Mouse (Mus musculus): Measurements from ENCODE around the gene Trem3. TPM values are rescaled to one million over a fixed set of nuclear protein-coding genes. Genes with fewer than 3 reads are reported as not detected.

Trem3 gene
- polyA plus RNA-seq, 1 experiment from 2014 or later: not detected

DNA sequence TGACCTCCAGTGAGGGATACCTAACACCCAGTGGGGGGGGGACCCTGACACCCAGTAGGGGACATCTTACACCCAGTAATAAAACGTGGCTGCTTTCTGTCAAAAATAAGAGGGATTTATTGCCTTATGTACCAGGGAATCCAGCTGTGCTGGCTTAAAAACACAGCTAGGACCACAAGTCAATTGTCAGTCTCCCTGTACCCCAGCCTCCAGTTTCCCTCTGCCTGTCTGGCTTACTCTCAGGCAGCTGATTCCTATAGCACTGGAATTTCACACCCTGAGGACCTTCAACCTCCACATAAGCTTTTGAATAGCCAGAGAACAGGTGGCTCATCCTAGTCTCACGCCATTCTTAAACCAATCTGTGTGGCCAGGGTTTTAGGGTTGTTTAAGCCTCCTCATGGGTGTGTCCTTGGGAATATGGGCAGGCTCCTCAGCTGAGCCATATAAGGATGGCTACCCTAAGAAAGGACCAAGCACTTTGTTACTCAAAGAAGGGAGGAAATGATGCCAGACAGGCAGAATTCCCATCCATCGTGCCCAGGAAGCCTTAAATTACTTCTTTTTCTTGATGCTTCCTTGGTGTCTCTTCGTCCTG is 11.7 kb upstream of the Trem3 start:
- H3K9me3 ChIP-seq (replicated peaks; ENCODE audit: control insufficient read depth, low read length, poor library complexity, severe bottlenecking): 0 out of 2 replicates have a peak, but pooled peaks cover 2% of the 10 kb centered on the region
- WGBS: 65% methylated on average over 4 of the region's 4 CpGs
- H3K4me1 ChIP-seq (ENCODE audit: control insufficient read depth, insufficient read depth, low read length): no peaks in the 10 kb centered on the region
- H3K27ac ChIP-seq (ENCODE audit: low read length): no peak overlapping the region
- no peaks in the 10 kb centered on the region for H3K27me3 ChIP-seq (ENCODE audit: control insufficient read depth, insufficient read depth, low read depth, low read length)
- no peak for ATAC-seq
- no peak overlapping the region for H3K4me2 ChIP-seq (ENCODE audit: low read length)
- no peaks in the 10 kb centered on the region for H3K36me3 ChIP-seq (ENCODE audit: control insufficient read depth, insufficient read depth, low read length)
- no peak overlapping the region for H3K9ac ChIP-seq (ENCODE audit: low read depth, low read length)
- no peak overlapping the region for H3K4me3 ChIP-seq (ENCODE audit: low read depth, low read length)

DNA sequence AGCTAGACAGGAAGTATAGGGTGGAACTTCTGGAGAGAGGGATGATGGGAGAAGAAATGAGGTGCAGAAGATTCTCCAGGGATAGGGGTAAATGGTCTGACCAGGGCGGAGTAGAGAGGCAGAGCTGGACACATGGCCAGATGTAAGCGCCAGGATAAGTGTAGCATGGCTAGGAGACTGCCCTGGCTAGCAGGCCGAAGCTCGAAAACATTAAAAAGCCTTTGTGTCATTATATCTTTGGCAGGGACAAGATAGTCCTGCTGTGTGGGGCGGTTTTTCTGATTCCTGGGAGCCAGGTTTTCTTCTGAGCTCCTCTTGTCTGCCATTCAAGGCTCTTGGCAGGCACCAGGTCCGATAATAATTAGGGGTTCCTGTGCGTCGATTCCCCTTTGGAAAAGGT is 10.0 kb upstream of the Trem3 start:
- H3K4me1 ChIP-seq (ENCODE audit: control insufficient read depth, insufficient read depth, low read length): no peaks in the 10 kb centered on the region
- H3K4me2 ChIP-seq (ENCODE audit: low read length): no peak overlapping the region
- H3K27me3 ChIP-seq (ENCODE audit: control insufficient read depth, insufficient read depth, low read depth, low read length): no peaks in the 10 kb centered on the region
- 0 out of 2 replicates have a peak, but pooled peaks cover 2% of the 10 kb centered on the region for H3K9me3 ChIP-seq (replicated peaks; ENCODE audit: control insufficient read depth, low read length, poor library complexity, severe bottlenecking)
- WGBS: 90% methylated on average over 8 of the region's 8 CpGs
- ATAC-seq: no peak
- H3K4me3 ChIP-seq (ENCODE audit: low read depth, low read length): no peak overlapping the region
- H3K9ac ChIP-seq (ENCODE audit: low read depth, low read length): no peak overlapping the region
- H3K36me3 ChIP-seq (ENCODE audit: control insufficient read depth, insufficient read depth, low read length): no peaks in the 10 kb centered on the region
- no peak overlapping the region for H3K27ac ChIP-seq (ENCODE audit: low read length)

- Histone ChIP-seq H3K9ac (ENCODE audit: low read depth, low read length) (no peak overlapping the region), H3K27ac (ENCODE audit: low read length) (no peak overlapping the region), H3K27me3 (ENCODE audit: control insufficient read depth, insufficient read depth, low read depth, low read length) (no peaks in the 10 kb centered on the region), H3K4me1 (ENCODE audit: control insufficient read depth, insufficient read depth, low read length) (no peaks in the 10 kb centered on the region), H3K36me3 (ENCODE audit: control insufficient read depth, insufficient read depth, low read length) (no peaks in the 10 kb centered on the region), H3K9me3 (replicated peaks; ENCODE audit: control insufficient read depth, low read length, poor library complexity, severe bottlenecking) (no peaks in the 10 kb centered on the region), H3K4me3 (ENCODE audit: low read depth, low read length) (no peak overlapping the region), H3K4me2 (ENCODE audit: low read length) (no peak overlapping the region)
- ATAC-seq: no peak
Observed at GRCm38 (mm10) chr17:48249039-48249438, 1.5 kb downstream of the Trem3 start.

DNA sequence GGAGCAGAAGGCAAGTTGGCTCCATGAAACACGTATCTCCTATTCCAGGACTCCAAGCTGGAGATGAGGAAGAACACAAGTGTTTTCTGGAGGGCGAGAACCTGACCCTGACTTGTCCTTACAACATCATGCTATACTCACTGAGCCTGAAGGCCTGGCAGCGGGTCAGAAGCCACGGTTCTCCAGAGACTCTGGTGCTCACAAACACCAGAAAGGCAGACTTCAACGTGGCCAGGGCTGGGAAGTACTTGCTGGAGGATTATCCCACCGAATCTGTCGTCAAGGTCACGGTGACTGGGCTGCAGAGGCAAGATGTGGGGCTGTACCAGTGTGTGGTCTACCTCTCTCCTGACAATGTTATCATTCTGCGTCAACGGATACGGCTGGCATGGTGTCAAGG is 1.9 kb downstream of the Trem3 start:
- Histone ChIP-seq H3K27me3 (ENCODE audit: control insufficient read depth, insufficient read depth, low read depth, low read length) (no peaks in the 10 kb centered on the region), H3K4me3 (ENCODE audit: low read depth, low read length) (no peak overlapping the region), H3K36me3 (ENCODE audit: control insufficient read depth, insufficient read depth, low read length) (no peaks in the 10 kb centered on the region), H3K27ac (ENCODE audit: low read length) (no peak overlapping the region), H3K4me2 (ENCODE audit: low read length) (no peak overlapping the region), H3K4me1 (ENCODE audit: control insufficient read depth, insufficient read depth, low read length) (no peaks in the 10 kb centered on the region), H3K9ac (ENCODE audit: low read depth, low read length) (no peak overlapping the region), H3K9me3 (replicated peaks; ENCODE audit: control insufficient read depth, low read length, poor library complexity, severe bottlenecking) (no peaks in the 10 kb centered on the region)
- ATAC-seq: no peak
- WGBS: 84% methylated on average over 11 of the region's 11 CpGs

- Histone ChIP-seq H3K4me2 (ENCODE audit: low read length) (no peak overlapping the region), H3K9me3 (replicated peaks; ENCODE audit: control insufficient read depth, low read length, poor library complexity, severe bottlenecking) (no peaks in the 10 kb centered on the region), H3K36me3 (ENCODE audit: control insufficient read depth, insufficient read depth, low read length) (no peaks in the 10 kb centered on the region), H3K4me3 (ENCODE audit: low read depth, low read length) (no peak overlapping the region), H3K4me1 (ENCODE audit: control insufficient read depth, insufficient read depth, low read length) (no peaks in the 10 kb centered on the region), H3K9ac (ENCODE audit: low read depth, low read length) (no peak overlapping the region), H3K27me3 (ENCODE audit: control insufficient read depth, insufficient read depth, low read depth, low read length) (no peaks in the 10 kb centered on the region), H3K27ac (ENCODE audit: low read length) (no peak overlapping the region)
- 89% methylated on average over 7 of the region's 7 CpGs for whole genome bisulfite sequencing
- ATAC-seq: no peak
Observed at GRCm38 (mm10) chr17:48250631-48251030, 3.1 kb downstream of the Trem3 start.

DNA sequence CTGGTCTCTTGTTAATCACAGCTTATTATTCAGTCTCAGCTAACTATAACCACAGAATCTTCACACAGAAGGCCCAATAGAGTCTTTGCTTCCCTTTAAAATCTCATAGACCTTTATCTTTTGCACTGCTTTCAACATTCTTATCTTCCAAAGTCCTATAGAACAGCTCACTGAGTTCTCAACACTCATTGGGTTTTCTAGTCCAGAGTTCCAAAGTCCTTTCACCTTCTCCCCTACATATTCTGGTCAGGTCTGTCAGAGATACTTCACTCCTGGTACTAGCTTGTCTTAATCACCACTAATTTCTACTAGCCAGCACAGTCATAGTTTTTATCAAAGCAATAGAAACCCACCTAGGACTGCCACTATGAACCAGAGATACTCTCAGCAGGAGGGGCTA is 9.0 kb downstream of the Trem3 start:
- Histone ChIP-seq H3K9me3 (replicated peaks; ENCODE audit: control insufficient read depth, low read length, poor library complexity, severe bottlenecking) (peaks cover 7% of the 10 kb centered on the region; the same call in 1 of the 2 replicates), H3K27me3 (ENCODE audit: control insufficient read depth, insufficient read depth, low read depth, low read length) (no peaks in the 10 kb centered on the region), H3K9ac (ENCODE audit: low read depth, low read length) (no peak overlapping the region), H3K27ac (ENCODE audit: low read length) (no peak overlapping the region), H3K4me3 (ENCODE audit: low read depth, low read length) (no peak overlapping the region), H3K36me3 (ENCODE audit: control insufficient read depth, insufficient read depth, low read length) (no peaks in the 10 kb centered on the region), H3K4me1 (ENCODE audit: control insufficient read depth, insufficient read depth, low read length) (no peaks in the 10 kb centered on the region), H3K4me2 (ENCODE audit: low read length) (no peak overlapping the region)
- ATAC-seq: no peak

- H3K4me1 ChIP-seq (ENCODE audit: control insufficient read depth, insufficient read depth, low read length): no peaks in the 10 kb centered on the region
- H3K4me3 ChIP-seq (ENCODE audit: low read depth, low read length): no peak overlapping the region
- ATAC-seq: no peak
- no peak overlapping the region for H3K4me2 ChIP-seq (ENCODE audit: low read length)
- 87% methylated on average over 2 of the region's 2 CpGs for WGBS
- H3K27me3 ChIP-seq (ENCODE audit: control insufficient read depth, insufficient read depth, low read depth, low read length): no peaks in the 10 kb centered on the region
- H3K27ac ChIP-seq (ENCODE audit: low read length): no peak overlapping the region
- H3K9me3 ChIP-seq (replicated peaks; ENCODE audit: control insufficient read depth, low read length, poor library complexity, severe bottlenecking): peaks cover 7% of the 10 kb centered on the region; the same call in 1 of the 2 replicates
- no peaks in the 10 kb centered on the region for H3K36me3 ChIP-seq (ENCODE audit: control insufficient read depth, insufficient read depth, low read length)
- H3K9ac ChIP-seq (ENCODE audit: low read depth, low read length): no peak overlapping the region
Observed at GRCm38 (mm10) chr17:48261868-48262267, 14.3 kb downstream of the Trem3 start.

- ATAC-seq: no peak
Observed at GRCm38 (mm10) chr17:48263741-48264362, 16.3 kb downstream of the Trem3 start, which contains the start of gene Treml4. Treml4 (plus strand) TSS chr17:48264295.

DNA sequence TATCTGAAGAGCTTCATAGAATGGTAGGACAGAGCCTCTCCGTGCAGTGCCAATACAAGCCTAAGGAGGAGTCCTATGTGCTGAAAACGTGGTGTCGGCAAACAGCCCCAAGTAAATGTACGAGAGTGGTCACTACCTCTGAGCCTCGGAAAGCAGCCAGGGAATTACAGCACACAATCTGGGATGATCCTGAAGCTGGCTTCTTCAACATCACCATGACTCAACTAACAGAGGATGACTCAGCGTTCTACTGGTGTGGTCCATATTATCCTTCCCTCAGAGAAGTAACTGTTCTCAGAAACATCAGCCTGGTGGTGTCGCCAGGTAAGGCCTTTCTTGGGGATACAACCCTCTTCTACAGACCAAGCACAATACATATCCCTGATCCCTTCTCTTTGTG is 17.1 kb downstream of the Trem3 start:
- no peaks in the 10 kb centered on the region for H3K4me1 ChIP-seq (ENCODE audit: control insufficient read depth, insufficient read depth, low read length)
- H3K4me2 ChIP-seq (ENCODE audit: low read length): no peak overlapping the region
- WGBS: 95% methylated on average over 7 of the region's 7 CpGs
- H3K4me3 ChIP-seq (ENCODE audit: low read depth, low read length): no peak overlapping the region
- ATAC-seq: no peak
- H3K36me3 ChIP-seq (ENCODE audit: control insufficient read depth, insufficient read depth, low read length): no peaks in the 10 kb centered on the region
- no peaks in the 10 kb centered on the region for H3K27me3 ChIP-seq (ENCODE audit: control insufficient read depth, insufficient read depth, low read depth, low read length)
- no peak overlapping the region for H3K9ac ChIP-seq (ENCODE audit: low read depth, low read length)
- H3K27ac ChIP-seq (ENCODE audit: low read length): no peak overlapping the region
- H3K9me3 ChIP-seq (replicated peaks; ENCODE audit: control insufficient read depth, low read length, poor library complexity, severe bottlenecking): no peaks in the 10 kb centered on the region; the same call in 1 of the 2 replicates

More at GRCm38 (mm10) chr17:48263741-48264362, 16.3 kb downstream of the Trem3 start, which contains the start of gene Treml4:
- no peak within 1 kb of the TSS for H3K4me2 ChIP-seq (ENCODE audit: low read length)
- WGBS: 89% methylated on average over 3 of the region's 3 CpGs
- no peak within 1 kb of the TSS for H3K4me3 ChIP-seq (ENCODE audit: low read depth, low read length)
- no peaks in the 10 kb centered on the region for H3K36me3 ChIP-seq (ENCODE audit: control insufficient read depth, insufficient read depth, low read length)
- H3K4me1 ChIP-seq (ENCODE audit: control insufficient read depth, insufficient read depth, low read length): no peaks in the 10 kb centered on the region
- no peaks in the 10 kb centered on the region for H3K27me3 ChIP-seq (ENCODE audit: control insufficient read depth, insufficient read depth, low read depth, low read length)
- no peak within 1 kb of the TSS for H3K27ac ChIP-seq (ENCODE audit: low read length)
- H3K9ac ChIP-seq (ENCODE audit: low read depth, low read length): no peak within 1 kb of the TSS
- H3K9me3 ChIP-seq (replicated peaks; ENCODE audit: control insufficient read depth, low read length, poor library complexity, severe bottlenecking): peaks cover 7% of the 10 kb centered on the region; the same call in 1 of the 2 replicates
